Mouse (Mus musculus) lung, embryonic 14.5 days (tissue): ENCODE data around the gene S100a3. TPM values are rescaled to one million over a fixed set of nuclear protein-coding genes. Genes with fewer than 3 reads are reported as not detected.
A peak's percentile ranks its signal among the peaks of the same experiment; 100 is the strongest.

Source experiments
- ATAC-seq: fragments of 200-750 bp; cut with Nextera tagmentation; 2 replicates; pipeline ENCODE4 v1.8.0; 2017; ENCODE audit warnings: mild to moderate bottlenecking, moderate TSS enrichment, moderate library complexity; ENCODE audit not compliant: insufficient read depth
- DNase-seq: peaks from one replicate; pipeline ENCODE4 v3.0.0-alpha.2; 2015
- H3K27ac ChIP-seq: fragments of 300-500 bp; sonication (generic); 2 replicates; pipeline ENCODE4 v1.5.1; 2014; ENCODE audit warnings: low read depth, mild to moderate bottlenecking, moderate library complexity
- H3K27me3 ChIP-seq: fragments of 300-500 bp; sonication (generic); 2 replicates; pipeline ENCODE4 v1.6.1; 2014; ENCODE audit warnings: low read length, control low read depth; ENCODE audit not compliant: insufficient read depth
- H3K36me3 ChIP-seq: fragments of 300-500 bp; sonication (generic); 2 replicates; pipeline ENCODE4 v1.6.1; 2014; ENCODE audit warnings: control low read depth; ENCODE audit not compliant: insufficient read depth
- H3K4me1 ChIP-seq: fragments of 300-500 bp; sonication (generic); 2 replicates; pipeline ENCODE4 v1.6.1; 2014; ENCODE audit warnings: antibody characterized with exemption, control low read depth; ENCODE audit not compliant: insufficient read depth
- H3K4me2 ChIP-seq: fragments of 300-500 bp; sonication (generic); 2 replicates; pipeline ENCODE4 v1.6.1; 2014; ENCODE audit warnings: mild to moderate bottlenecking
- H3K4me3 ChIP-seq: fragments of 300-500 bp; sonication (generic); 2 replicates; pipeline ENCODE4 v1.5.1; 2014; ENCODE audit warnings: low read depth, low read length
- H3K9ac ChIP-seq: fragments of 300-500 bp; sonication (generic); 2 replicates; pipeline ENCODE4 v1.6.1; 2014
- H3K9me3 ChIP-seq: fragments of 300-500 bp; sonication (generic); 2 replicates; pipeline ENCODE4 v1.6.1; 2016; ENCODE audit warnings: low read depth, low read length, control low read depth
- CTCF ChIP-seq: IDR thresholded peaks from 2 replicates; pipeline ENCODE4 v1.5.1; 2016; ENCODE audit warnings: antibody characterized with exemption, low read depth
- WGBS: fragments of 180-500 bp; shearing (Covaris S2); extraction: QIAGEN DNeasy Blood & Tissue Kit; methylation state at CpG from one replicate; pipeline ENCODE4 v1.1.7; 2014; 5-methylcytosine and 5-hydroxymethylcytosine counted together
- polyA plus RNA-seq: library from polyadenylated mRNA; unstranded; fragments of >200 nt; fragmentation: Nextera tagmentation; extraction: Ambion mirVana; gene quantifications from 2 replicates; pipeline ENCODE4 v1.2.1, GENCODE M21; 2014

S100a3 gene
- polyA plus RNA-seq, 1 experiment from 2014 or later, result 0.49 TPM

DNA sequence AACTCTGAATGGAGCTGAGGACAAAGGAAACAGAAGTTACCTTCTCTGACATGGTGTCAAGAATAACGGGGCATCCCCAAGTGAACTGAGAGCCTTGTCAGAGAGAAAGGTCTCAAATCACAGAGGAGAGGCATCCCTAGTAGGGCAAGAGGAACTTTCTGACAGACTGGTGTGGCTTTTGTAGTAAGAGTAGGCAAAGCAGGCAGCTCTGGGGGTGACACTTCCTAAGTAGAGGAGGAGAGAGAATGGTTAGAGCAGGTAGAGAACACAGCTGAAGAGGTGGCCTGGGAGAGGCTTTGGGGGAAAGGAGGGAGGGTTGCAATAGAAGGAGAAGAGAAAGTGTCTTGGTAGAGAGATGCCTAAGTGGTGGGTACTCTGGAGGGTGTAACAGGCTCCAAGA lies 24.9 kb upstream of the S100a3 start:
- Histone ChIP-seq H3K27me3 (no peaks in the 10 kb centered on the region), H3K9me3 (no peaks in the 10 kb centered on the region), H3K36me3 (no peaks in the 10 kb centered on the region), H3K4me1 (no peaks in the 10 kb centered on the region), H3K4me3 (no peak overlapping the region), H3K4me2 (no peak overlapping the region), H3K27ac (no peak overlapping the region), H3K9ac (no peak overlapping the region)
- no peak for ATAC-seq
- 74% methylated on average over 1 of the region's 1 CpGs for WGBS
- no peak for TF ChIP-seq CTCF
- DNase-seq, result no peak

GRCm38 (mm10) chr3:90537141-90537904 lies 23.1 kb upstream of the S100a3 start, which contains the start of gene S100a16:
TSS of gene S100a16 (plus strand) at chr3:90537254.
- DNase-seq (peak; percentile 54), ATAC-seq (peak; percentile 77)
- H3K36me3 ChIP-seq, result no peaks in the 10 kb centered on the region
- TF ChIP-seq CTCF, result no peak
- H3K27me3 ChIP-seq, result no peaks in the 10 kb centered on the region
- no peaks in the 10 kb centered on the region for H3K9me3 ChIP-seq
- no peaks in the 10 kb centered on the region for H3K4me1 ChIP-seq
- 34% methylated on average over 10 of the region's 10 CpGs for WGBS
- H3K4me3 ChIP-seq, result peak within 1 kb of the TSS; percentile 3; the same call in 1 of the 2 replicates
- H3K4me2 ChIP-seq, result peak within 1 kb of the TSS; percentile 45
- H3K27ac ChIP-seq, result no peak within 1 kb of the TSS; the same call in 1 of the 2 replicates
- H3K9ac ChIP-seq, result no peak within 1 kb of the TSS

- no peaks in the 10 kb centered on the region for H3K36me3 ChIP-seq
- no peak for ATAC-seq
- H3K4me1 ChIP-seq, result no peaks in the 10 kb centered on the region
- H3K4me3 ChIP-seq, result peak overlapping the region; percentile 3; the same call in 1 of the 2 replicates
- H3K27ac ChIP-seq, result no peak overlapping the region
- H3K9ac ChIP-seq, result no peak overlapping the region
- no peaks in the 10 kb centered on the region for H3K9me3 ChIP-seq
- H3K27me3 ChIP-seq, result no peaks in the 10 kb centered on the region
- no peak for DNase-seq
- WGBS, result 62% methylated on average over 5 of the region's 5 CpGs
- no peak for TF ChIP-seq CTCF
- peak overlapping the region; percentile 45 for H3K4me2 ChIP-seq
Observed at GRCm38 (mm10) chr3:90537905-90538296, 22.5 kb upstream of the S100a3 start.

DNA sequence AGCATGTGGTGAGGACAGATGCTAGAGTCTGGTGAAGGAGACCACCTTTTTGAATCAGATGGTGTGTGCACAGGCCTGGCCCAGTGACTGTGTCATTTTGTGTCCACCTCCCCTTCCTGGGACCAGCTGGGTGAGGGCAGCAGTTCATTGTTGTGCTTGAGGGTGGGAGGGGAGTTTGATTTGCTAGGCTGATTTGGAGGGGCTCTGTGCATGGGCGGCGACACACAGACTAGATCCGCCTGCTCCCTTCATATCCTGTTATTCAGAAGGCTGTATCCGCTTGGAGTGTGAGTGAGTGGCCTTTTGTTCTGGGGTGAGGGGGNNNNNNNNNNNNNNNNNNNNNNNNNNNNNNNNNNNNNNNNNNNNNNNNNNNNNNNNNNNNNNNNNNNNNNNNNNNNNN lies 19.5 kb upstream of the S100a3 start:
- TF ChIP-seq CTCF, result no peak
- no peaks in the 10 kb centered on the region for H3K4me1 ChIP-seq
- DNase-seq (peak; percentile 42), ATAC-seq (peak; percentile 59; the same call in 1 of the 2 replicates)
- no peak overlapping the region for H3K27ac ChIP-seq
- peak overlapping the region; percentile 46 for H3K4me2 ChIP-seq
- peak overlapping the region; percentile 37; the same call in 1 of the 2 replicates for H3K9ac ChIP-seq
- no peaks in the 10 kb centered on the region for H3K27me3 ChIP-seq
- H3K9me3 ChIP-seq, result no peaks in the 10 kb centered on the region
- H3K4me3 ChIP-seq, result peak overlapping the region; percentile 10
- no peaks in the 10 kb centered on the region for H3K36me3 ChIP-seq
- WGBS, result 54% methylated on average over 4 of the region's 4 CpGs

DNA sequence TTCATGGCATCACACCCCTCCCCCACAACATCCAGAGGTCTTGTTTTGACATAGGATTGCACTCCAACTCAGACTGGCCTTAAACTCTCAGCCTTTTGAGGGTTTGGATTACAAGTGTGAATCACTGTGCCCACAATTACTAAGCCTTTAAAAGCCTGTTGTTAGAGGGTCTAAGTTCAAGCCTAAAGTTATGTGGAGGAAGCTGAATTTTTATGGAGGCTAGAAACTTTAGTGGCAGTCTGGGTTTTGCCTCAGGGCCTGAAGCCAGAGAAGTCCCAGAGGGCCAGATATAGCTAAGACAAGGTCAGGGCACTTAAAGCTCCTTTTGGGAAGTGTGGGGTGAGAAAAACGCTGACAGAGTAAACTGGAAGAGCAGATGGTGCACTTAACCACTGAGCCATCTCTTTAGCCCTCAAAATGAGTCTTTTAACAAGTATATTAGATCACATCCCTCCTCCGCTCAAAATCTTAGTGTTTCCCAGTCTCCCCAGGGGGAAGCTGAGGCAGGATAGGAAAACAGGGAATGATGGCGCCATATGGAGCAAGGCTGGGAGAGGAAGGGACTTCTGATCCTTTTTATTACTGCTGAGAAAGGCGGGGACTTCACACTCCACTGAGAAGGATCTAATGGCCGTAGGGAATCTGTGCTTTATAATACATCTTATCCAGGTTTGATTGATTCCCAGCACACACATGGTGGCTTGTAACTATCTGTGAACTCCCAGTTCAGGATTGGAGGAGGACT lies 10.5 kb upstream of the S100a3 start:
- TF ChIP-seq CTCF, result no peak
- peak; percentile 8 for DNase-seq

GRCm38 (mm10) chr3:90550421-90550790 lies 10.0 kb upstream of the S100a3 start:
- Histone ChIP-seq H3K4me2 (no peak overlapping the region), H3K36me3 (no peaks in the 10 kb centered on the region), H3K27ac (no peak overlapping the region), H3K27me3 (no peaks in the 10 kb centered on the region), H3K4me1 (no peaks in the 10 kb centered on the region), H3K9ac (no peak overlapping the region), H3K4me3 (no peak overlapping the region), H3K9me3 (no peaks in the 10 kb centered on the region)
- no peak for TF ChIP-seq CTCF
- DNase-seq, result no peak
- ATAC-seq, result no peak
- 71% methylated on average over 2 of the region's 2 CpGs for WGBS

More for the DNA sequence above, 10.5 kb upstream of the S100a3 start:
- no peaks in the 10 kb centered on the region for H3K4me1 ChIP-seq
- H3K36me3 ChIP-seq, result no peaks in the 10 kb centered on the region
- H3K27me3 ChIP-seq, result no peaks in the 10 kb centered on the region
- H3K9me3 ChIP-seq, result no peaks in the 10 kb centered on the region
- no peak overlapping the region for H3K27ac ChIP-seq
- 55% methylated on average over 5 of the region's 5 CpGs for WGBS
- no peak overlapping the region for H3K9ac ChIP-seq
- H3K4me2 ChIP-seq, result no peak overlapping the region
- H3K4me3 ChIP-seq, result no peak overlapping the region
- ATAC-seq, result no peak

- Histone ChIP-seq H3K4me1 (no peaks in the 10 kb centered on the region), H3K27me3 (no peaks in the 10 kb centered on the region), H3K36me3 (no peaks in the 10 kb centered on the region), H3K27ac (no peak overlapping the region), H3K4me2 (no peak overlapping the region), H3K4me3 (no peak overlapping the region), H3K9me3 (no peaks in the 10 kb centered on the region), H3K9ac (no peak overlapping the region)
- 65% methylated on average over 2 of the region's 2 CpGs for WGBS
- ATAC-seq (no peak), DNase-seq (no peak)
- TF ChIP-seq CTCF, result no peak
Observed at GRCm38 (mm10) chr3:90552231-90552630, 8.1 kb upstream of the S100a3 start.
